Mouse (Mus musculus) E14TG2a.4 (cell line): Measurements from ENCODE around the gene Gpr27.

Experiments used
- H3K27me3 ChIP-seq: 2 replicates; pipeline ENCODE4 v1.6.1; 2014; ENCODE audit warnings: low read length, control low read depth; ENCODE audit not compliant: insufficient read depth
- H3K36me3 ChIP-seq: 2 replicates; pipeline ENCODE4 v1.6.1; 2014; ENCODE audit warnings: low read length, control low read depth; ENCODE audit not compliant: insufficient read depth
- H3K4me1 ChIP-seq: replicated peaks from 2 replicates; pipeline ENCODE4 v1.6.1; 2014; ENCODE audit warnings: low read depth, low read length, control low read depth
- H3K4me3 ChIP-seq: replicated peaks from 2 replicates; pipeline ENCODE4 v1.5.1; 2014; ENCODE audit warnings: mild to moderate bottlenecking, low read length
- H3K9me3 ChIP-seq: 2 replicates; pipeline ENCODE4 v1.6.1; 2014; ENCODE audit warnings: low read length, control low read depth
- CTCF ChIP-seq: conservative IDR thresholded peaks from 2 replicates; pipeline ENCODE4 v1.5.1; 2014; ENCODE audit warnings: low read length
- NANOG ChIP-seq: IDR thresholded peaks from 2 replicates; pipeline ENCODE4 v1.6.1; 2014; ENCODE audit warnings: borderline replicate concordance, low read length, mixed read lengths
- POU5F1 ChIP-seq: IDR thresholded peaks from 2 replicates; pipeline ENCODE4 v1.6.1; 2014; ENCODE audit warnings: low read length, borderline replicate concordance

The Gpr27 gene

GRCm38 (mm10) chr6:99721032-99721431 lies 28.6 kb downstream of the Gpr27 start:
- TF ChIP-seq NANOG (no peak), POU5F1 (no peak), CTCF (no peak)

DNA sequence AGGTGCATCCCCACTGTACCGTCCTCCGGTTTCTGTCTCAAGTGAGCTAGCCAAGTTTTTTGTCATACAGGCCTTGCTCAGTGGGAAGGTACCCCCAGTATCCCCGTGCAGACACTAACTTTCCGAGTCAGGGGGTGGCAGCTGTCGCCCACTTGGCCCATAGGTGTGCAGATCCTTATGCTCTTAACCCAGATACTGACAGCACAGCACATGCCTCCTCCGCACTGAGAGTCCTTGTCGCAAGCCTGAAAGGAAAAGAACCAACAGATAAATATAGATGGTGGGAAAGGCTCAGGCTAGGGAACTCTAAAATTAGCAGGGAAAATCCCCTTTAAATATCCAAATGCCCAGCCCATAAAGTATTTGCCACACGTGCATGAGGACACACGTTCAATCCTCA lies 29.9 kb downstream of the Gpr27 start:
- Histone ChIP-seq H3K9me3 (no peaks in the 10 kb centered on the region), H3K4me3 (no peak overlapping the region), H3K27me3 (peaks cover 42% of the 10 kb centered on the region), H3K36me3 (no peaks in the 10 kb centered on the region), H3K4me1 (peaks cover 12% of the 10 kb centered on the region)
- TF ChIP-seq CTCF (no peak), POU5F1 (no peak), NANOG (no peak)

More at GRCm38 (mm10) chr6:99721032-99721431, 28.6 kb downstream of the Gpr27 start:
- no peaks in the 10 kb centered on the region for H3K36me3 ChIP-seq
- no peak overlapping the region for H3K4me3 ChIP-seq
- peaks cover 28% of the 10 kb centered on the region for H3K27me3 ChIP-seq
- H3K9me3 ChIP-seq = no peaks in the 10 kb centered on the region
- H3K4me1 ChIP-seq = peaks cover 6% of the 10 kb centered on the region

- Histone ChIP-seq H3K27me3 (peaks cover 66% of the 10 kb centered on the region), H3K4me3 (peak within 1 kb of the TSS; percentile 81), H3K36me3 (no peaks in the 10 kb centered on the region), H3K9me3 (no peaks in the 10 kb centered on the region), H3K4me1 (peaks cover 12% of the 10 kb centered on the region)
- no peak for TF ChIP-seq POU5F1
- TF ChIP-seq CTCF = no peak
- TF ChIP-seq NANOG = no peak
Measured at GRCm38 (mm10) chr6:99725971-99726561, 33.6 kb downstream of the Gpr27 start, which contains the start of gene Prok2. TSS of gene Prok2 (minus strand) at chr6:99726392.

DNA sequence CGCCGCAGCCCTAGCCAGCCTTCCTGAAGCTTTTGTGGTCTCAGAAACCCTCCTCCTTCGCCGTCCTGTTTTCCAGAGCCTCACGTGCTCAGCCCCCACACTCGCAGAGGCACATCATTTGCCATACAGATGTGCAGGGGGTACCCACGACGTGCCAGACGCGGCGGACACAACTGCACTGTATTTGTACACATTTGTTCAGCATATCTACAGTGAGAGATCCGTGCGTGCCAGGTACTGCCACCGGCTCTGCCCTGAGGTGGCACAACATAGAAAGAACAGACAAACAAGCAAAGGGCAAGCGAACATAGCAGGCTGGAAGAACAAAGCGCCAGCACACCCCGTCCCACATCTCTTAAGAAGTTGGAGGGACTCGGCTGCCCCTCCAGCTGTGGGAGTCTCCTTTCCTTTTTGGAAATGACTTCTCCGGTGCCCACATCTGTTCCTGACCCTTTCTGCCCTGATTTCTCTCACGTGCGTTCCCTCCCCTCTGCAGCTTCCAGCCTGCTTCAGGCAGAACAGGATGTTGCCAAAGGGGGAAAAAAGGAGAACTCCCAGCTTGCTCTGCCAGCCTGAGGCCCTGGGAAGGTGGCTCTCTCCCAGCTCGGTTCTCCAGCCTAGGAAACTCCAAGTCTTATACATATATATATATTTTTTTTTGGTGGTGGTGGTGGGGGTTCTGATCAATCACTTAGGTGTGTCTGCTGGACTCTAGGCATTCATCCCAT lies 34.3 kb downstream of the Gpr27 start:
- Histone ChIP-seq H3K4me1 (peaks cover 12% of the 10 kb centered on the region), H3K9me3 (no peaks in the 10 kb centered on the region), H3K36me3 (no peaks in the 10 kb centered on the region), H3K27me3 (peaks cover 68% of the 10 kb centered on the region), H3K4me3 (peak overlapping the region; percentile 81)
- TF ChIP-seq CTCF (no peak), POU5F1 (no peak), NANOG (no peak)

- Histone ChIP-seq H3K36me3 (no peaks in the 10 kb centered on the region), H3K4me3 (no peak overlapping the region), H3K4me1 (peaks cover 12% of the 10 kb centered on the region), H3K27me3 (peaks cover 52% of the 10 kb centered on the region), H3K9me3 (no peaks in the 10 kb centered on the region)
- TF ChIP-seq NANOG (no peak), POU5F1 (no peak), CTCF (no peak)
Measured at GRCm38 (mm10) chr6:99729853-99730252, 37.4 kb downstream of the Gpr27 start.

GRCm38 (mm10) chr6:99731926-99732325 lies 39.4 kb downstream of the Gpr27 start:
- H3K4me3 ChIP-seq = no peak overlapping the region

GRCm38 (mm10) chr6:99732673-99733072 lies 40.2 kb downstream of the Gpr27 start:
- Histone ChIP-seq H3K36me3 (no peaks in the 10 kb centered on the region), H3K4me3 (no peak overlapping the region), H3K9me3 (no peaks in the 10 kb centered on the region), H3K4me1 (no peaks in the 10 kb centered on the region), H3K27me3 (peaks cover 30% of the 10 kb centered on the region)
- TF ChIP-seq CTCF (no peak), NANOG (no peak), POU5F1 (no peak)

More at GRCm38 (mm10) chr6:99731926-99732325, 39.4 kb downstream of the Gpr27 start:
- H3K4me1 ChIP-seq = peaks cover under 1% of the 10 kb centered on the region; the same call in 1 of the 2 replicates
- no peaks in the 10 kb centered on the region for H3K36me3 ChIP-seq
- H3K27me3 ChIP-seq = peaks cover 38% of the 10 kb centered on the region
- H3K9me3 ChIP-seq = no peaks in the 10 kb centered on the region
- no peak for TF ChIP-seq POU5F1
- no peak for TF ChIP-seq CTCF
- TF ChIP-seq NANOG = no peak

- TF ChIP-seq NANOG = no peak
- TF ChIP-seq CTCF = no peak
- no peak for TF ChIP-seq POU5F1
- Histone ChIP-seq H3K4me3 (no peak overlapping the region), H3K9me3 (no peaks in the 10 kb centered on the region), H3K27me3 (peaks cover 12% of the 10 kb centered on the region), H3K36me3 (no peaks in the 10 kb centered on the region), H3K4me1 (peaks cover 10% of the 10 kb centered on the region)
Measured at GRCm38 (mm10) chr6:99734666-99735065, 42.2 kb downstream of the Gpr27 start.
